Mouse (Mus musculus) myocyte (in vitro differentiated cells): ENCODE data around the gene Nudt14.

Source experiments
- MYOD1 ChIP-seq, 3 experiments: IDR thresholded peaks; one replicate each; pipeline ENCODE4 v1.6.1; 2011; ENCODE audit warnings: control low read depth in 2 of 3, low read depth in 2 of 3, mild to moderate bottlenecking in 2 of 3, moderate library complexity in 1 of 3; ENCODE audit not compliant: insufficient read length in 2 of 3, control insufficient read depth in 1 of 3
- POLR2A ChIP-seq: IDR thresholded peaks from one replicate; pipeline ENCODE4 v1.6.1; 2011; ENCODE audit warnings: low read depth, mild to moderate bottlenecking, control low read depth, moderate library complexity; ENCODE audit not compliant: insufficient read length
- POLR2AphosphoS2 ChIP-seq: IDR thresholded peaks from one replicate; pipeline ENCODE4 v1.6.1; 2011; ENCODE audit warnings: low read depth, control low read depth; ENCODE audit not compliant: insufficient read length
- USF1 ChIP-seq: IDR thresholded peaks from one replicate; pipeline ENCODE4 v1.6.1; 2011; ENCODE audit warnings: low read depth, mild to moderate bottlenecking, control low read depth, moderate library complexity

GRCm38 (mm10) chr12:112925950-112926349 lies 16.0 kb downstream of the Nudt14 start:
- TF ChIP-seq POLR2A, result no peak
- no peak for TF ChIP-seq MYOD1 (IDR thresholded peaks at IDR 0.05; ENCODE audit: control insufficient read depth in 1 of 3, insufficient read length in 2 of 3, low read depth in 2 of 3)
- TF ChIP-seq USF1, result no peak
- TF ChIP-seq POLR2AphosphoS2, result no peak
